Mouse (Mus musculus) CH12.LX (cell line): Measurements from ENCODE around the gene Rab25. TPM values are rescaled to one million over a fixed set of nuclear protein-coding genes. Genes with fewer than 3 reads are reported as not detected.
A peak's percentile ranks its signal among the peaks of the same experiment; 100 is the strongest.

Experiments
- DNase-seq: peaks from one replicate; pipeline ENCODE4 v3.0.0-alpha.2; 2013; ENCODE audit errors: extremely low read depth
- H3K27ac ChIP-seq: 2 replicates; pipeline ENCODE4 v1.5.1; 2012; ENCODE audit warnings: low read depth, mild to moderate bottlenecking, control low read depth, moderate library complexity; ENCODE audit not compliant: insufficient read depth
- H3K27me3 ChIP-seq: replicated peaks from 2 replicates; pipeline ENCODE3; 2012; ENCODE audit warnings: inconsistent platforms
- H3K36me3 ChIP-seq, 2 experiments: replicated peaks in 1 of 2; 2 replicates each; pipeline versions ENCODE3 to v1.6.1; 2012; ENCODE audit warnings: inconsistent platforms in 1 of 2, low read length in 1 of 2, mild to moderate bottlenecking in 1 of 2, mixed read lengths in 1 of 2, moderate library complexity in 1 of 2; ENCODE audit not compliant: control insufficient read depth in 1 of 2, insufficient read depth in 1 of 2
- H3K4me1 ChIP-seq, 2 experiments: 2 replicates each; pipeline ENCODE4 v1.6.1; 2012; ENCODE audit warnings: inconsistent platforms in 1 of 2, moderate library complexity in 1 of 2; ENCODE audit not compliant: insufficient read depth in 2 of 2, control insufficient read depth in 1 of 2
- H3K4me2 ChIP-seq: 2 replicates; pipeline ENCODE4 v1.6.1; 2012; ENCODE audit warnings: low read depth, mild to moderate bottlenecking, control low read depth; ENCODE audit not compliant: poor library complexity, insufficient read depth, severe bottlenecking
- H3K4me3 ChIP-seq, 3 experiments: fragments of 150-350 bp in 1 of 3; sonication (generic) in 1 of 3; replicated peaks in 1 of 3; 2 replicates each; pipeline versions ENCODE3 to v1.5.1; 2011 to 2012; ENCODE audit warnings: low read depth in 2 of 3, low read length in 2 of 3, mild to moderate bottlenecking in 2 of 3, moderate library complexity in 2 of 3, control low read depth in 1 of 3, improper control_type of control experiment in 1 of 3, inconsistent platforms in 1 of 3, mixed read lengths in 1 of 3; ENCODE audit not compliant: poor library complexity in 1 of 3
- H3K79me2 ChIP-seq: replicated peaks from 2 replicates; pipeline ENCODE4 v1.6.1; 2012; ENCODE audit warnings: mild to moderate bottlenecking, moderate library complexity; ENCODE audit not compliant: control insufficient read depth, poor library complexity, insufficient read depth, severe bottlenecking; ENCODE audit errors: extremely low read depth
- H3K9ac ChIP-seq: 2 replicates; pipeline ENCODE4 v1.6.1; 2012; ENCODE audit warnings: low read depth, mild to moderate bottlenecking, control low read depth, moderate library complexity; ENCODE audit not compliant: insufficient read depth
- H3K9me3 ChIP-seq: replicated peaks from 2 replicates; pipeline ENCODE3; 2012; ENCODE audit warnings: low read length, inconsistent platforms, mixed read lengths
- CHD2 ChIP-seq: IDR thresholded peaks from 2 replicates; pipeline ENCODE4 v1.6.1; 2011; ENCODE audit warnings: low read length, improper control_type of control experiment
- GABPA ChIP-seq: IDR thresholded peaks from 2 replicates; pipeline ENCODE4 v1.6.1; 2012; ENCODE audit warnings: low read depth, low read length, improper control_type of control experiment, inconsistent platforms; ENCODE audit not compliant: insufficient replicate concordance
- HCFC1 ChIP-seq: IDR thresholded peaks from 2 replicates; pipeline ENCODE4 v1.6.1; 2012; ENCODE audit warnings: low read depth, mild to moderate bottlenecking, inconsistent platforms, low read length, improper control_type of control experiment
- IRF4 ChIP-seq: IDR thresholded peaks from 2 replicates; pipeline ENCODE4 v1.6.1; 2014; ENCODE audit warnings: low read depth, mild to moderate bottlenecking, inconsistent platforms, low read length, improper control_type of control experiment
- JUN ChIP-seq: IDR thresholded peaks from 2 replicates; pipeline ENCODE4 v1.6.1; 2011; ENCODE audit warnings: low read depth, mild to moderate bottlenecking, low read length, improper control_type of control experiment, moderate library complexity; ENCODE audit not compliant: insufficient read depth
- JUND ChIP-seq: conservative IDR thresholded peaks from 2 replicates; pipeline ENCODE4 v1.6.1; 2011; ENCODE audit warnings: low read depth, low read length, improper control_type of control experiment
- MYC ChIP-seq: IDR thresholded peaks from 2 replicates; pipeline ENCODE4 v1.6.1; 2011; ENCODE audit warnings: low read depth, mild to moderate bottlenecking, improper control_type of control experiment, low read length
- NELFE ChIP-seq: IDR thresholded peaks from 2 replicates; pipeline ENCODE4 v1.6.1; 2011; ENCODE audit warnings: low read depth, low read length, improper control_type of control experiment
- PAX5 ChIP-seq: IDR thresholded peaks from 2 replicates; pipeline ENCODE4 v1.6.1; 2012; ENCODE audit warnings: low read length, inconsistent platforms, mixed read lengths
- RAD21 ChIP-seq: IDR thresholded peaks from 2 replicates; pipeline ENCODE4 v1.6.1; 2011; ENCODE audit warnings: low read depth, mild to moderate bottlenecking, low read length, improper control_type of control experiment, moderate library complexity
- SMC3 ChIP-seq: IDR thresholded peaks from 2 replicates; pipeline ENCODE4 v1.6.1; 2011; ENCODE audit warnings: low read depth, low read length, improper control_type of control experiment
- TCF12 ChIP-seq: IDR thresholded peaks from 2 replicates; pipeline ENCODE4 v1.6.1; 2014; ENCODE audit warnings: low read depth, mild to moderate bottlenecking, inconsistent platforms, low read length, improper control_type of control experiment
- USF2 ChIP-seq: conservative IDR thresholded peaks from 2 replicates; pipeline ENCODE4 v1.6.1; 2011; ENCODE audit warnings: low read depth, low read length, improper control_type of control experiment
- ZC3H11A ChIP-seq: IDR thresholded peaks from 2 replicates; pipeline ENCODE4 v1.6.1; 2012; ENCODE audit warnings: low read depth, mild to moderate bottlenecking, inconsistent platforms, low read length, improper control_type of control experiment
- ZKSCAN1 ChIP-seq: IDR thresholded peaks from 2 replicates; pipeline ENCODE4 v1.6.1; 2012; ENCODE audit warnings: low read depth, inconsistent platforms, low read length, improper control_type of control experiment, borderline replicate concordance
- ZNF384 ChIP-seq: IDR thresholded peaks from 2 replicates; pipeline ENCODE4 v1.6.1; 2012; ENCODE audit warnings: low read depth, low read length, improper control_type of control experiment, inconsistent platforms
- dilution Hi-C: fragments of 300-500 bp; cut with MboI; formaldehyde crosslinking; loops from 2 replicates; pipeline ENCODE4 v1.14.3; 2020; ENCODE audit warnings: low sequenced_read_pairs; ENCODE audit not compliant: extremely low pct_unique_long_range_greater_than_20kb, extremely low pct_ligation_motif_present
- in situ Hi-C: fragments of 300-500 bp; cut with MboI; formaldehyde crosslinking; loops from 3 replicates; pipeline ENCODE4 v1.14.3; 2019; ENCODE audit warnings: low sequenced_read_pairs, low pct_ligation_motif_present, low pct_unique_long_range_greater_than_20kb, mixed read lengths
- polyA plus RNA-seq: library from polyadenylated mRNA; unstranded; fragments of >175 nt; gene quantifications from 2 replicates; pipeline ENCODE4 v1.2.1, GENCODE M21; 2012; ENCODE audit warnings: low read depth; ENCODE audit not compliant: insufficient read length
- total RNA-seq, 2 experiments: library from RNA; depleted of rRNA; stranded (reverse); fragments of 300-350 nt in 1 of 2; fragments of >200 nt in 1 of 2; gene quantifications; 2 replicates each; pipeline ENCODE4 v1.2.3; 2012 to 2014

The Rab25 gene
- total and polyA plus RNA-seq, 3 experiments: 0.79 to 4.1 (median 1.8) TPM

DNA sequence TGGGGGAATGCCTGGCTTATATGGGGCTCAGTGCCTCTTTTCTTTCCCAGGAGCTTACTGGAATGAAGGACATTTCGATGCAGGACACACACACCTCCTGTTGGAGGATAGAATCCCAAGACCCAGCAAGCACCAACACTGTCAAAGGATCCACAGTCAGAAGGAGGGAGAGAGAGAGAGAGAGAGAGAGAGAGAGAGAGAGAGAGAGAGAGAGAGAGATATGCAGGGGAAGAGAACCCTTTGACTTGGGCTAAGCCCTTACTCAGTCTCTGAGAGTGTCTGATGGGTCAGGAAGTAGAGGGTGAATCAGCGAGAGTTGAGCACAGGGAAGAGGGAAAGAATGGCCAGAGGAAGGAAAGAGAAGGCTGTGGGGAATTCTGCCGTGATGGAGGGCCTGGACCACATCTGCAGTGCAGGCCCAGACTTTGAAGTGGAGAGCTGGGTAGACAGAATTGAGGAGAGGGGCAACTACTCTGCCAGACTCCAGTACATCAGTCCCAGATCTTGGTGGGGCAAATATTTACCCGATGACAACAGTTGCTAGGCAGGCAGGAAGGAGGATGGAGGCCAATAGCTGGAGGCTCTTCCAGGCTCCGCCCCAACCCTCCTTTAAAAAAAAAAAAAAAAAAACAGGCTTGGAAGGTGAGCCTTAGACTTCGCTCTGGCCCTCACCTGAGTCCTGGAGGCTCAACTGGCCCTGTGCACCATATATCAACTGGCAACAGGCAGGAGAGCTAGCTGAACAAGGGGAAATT lies 35.8 kb downstream of the Rab25 start:
- peaks cover 31 to 74% of the 10 kb centered on the region in 2 experiments for H3K4me1 ChIP-seq
- 0 out of 2 replicates have a peak, but pooled peaks have one; percentile 21 for TF ChIP-seq TCF12
- no peak for TF ChIP-seq ZC3H11A
- TF ChIP-seq ZNF384: peak; percentile 89
- TF ChIP-seq ZKSCAN1: no peak
- TF ChIP-seq, all 38 proteins: peak for 2
- Histone ChIP-seq H3K27me3 (peaks cover 6% of the 10 kb centered on the region), H3K9ac (no peak overlapping the region), H3K4me2 (no peak overlapping the region), H3K4me3 (no peak overlapping the region), H3K36me3 (no peaks in the 10 kb centered on the region), H3K79me2 (no peaks in the 10 kb centered on the region), H3K9me3 (no peaks in the 10 kb centered on the region), H3K27ac (no peak overlapping the region)
- in situ Hi-C loops (no loop called here), dilution Hi-C loops (no loop called here)
- no peak for DNase-seq

DNA sequence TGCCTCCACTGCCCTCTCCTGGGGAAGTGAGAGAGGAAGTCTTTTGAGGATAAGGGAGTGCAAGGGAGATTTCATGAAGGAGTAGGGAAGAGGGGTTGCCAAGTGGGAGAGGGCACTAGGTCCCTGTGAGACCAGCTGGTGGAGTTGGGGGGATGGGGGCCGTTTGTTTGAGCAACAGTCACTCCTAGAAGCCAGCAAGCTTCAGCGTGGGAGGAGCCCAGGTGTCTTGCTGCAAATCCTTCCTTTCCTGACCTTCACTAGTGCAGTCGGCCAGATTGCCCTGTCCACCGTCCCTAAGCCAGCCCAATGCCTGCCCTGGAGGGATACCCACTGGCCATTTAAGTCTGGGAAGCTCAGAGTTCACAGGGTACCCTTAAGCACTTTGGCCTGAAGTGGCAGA lies 36.5 kb downstream of the Rab25 start:
- Histone ChIP-seq H3K4me1 (peaks cover 34 to 77% of the 10 kb centered on the region in 2 experiments), H3K4me2 (no peak overlapping the region), H3K79me2 (no peaks in the 10 kb centered on the region), H3K4me3 (no peak overlapping the region)
- in situ Hi-C loops (no loop called here), dilution Hi-C loops (no loop called here)
- no peak for DNase-seq
- TF ChIP-seq IRF4: no peak
- no peak for TF ChIP-seq ZKSCAN1
- TF ChIP-seq HCFC1: no peak
- no peak for TF ChIP-seq JUND
- TF ChIP-seq NELFE: no peak
- TF ChIP-seq PAX5: no peak
- TF ChIP-seq JUN: no peak
- TF ChIP-seq RAD21: no peak
- no peak for TF ChIP-seq CHD2
- no peak for TF ChIP-seq GABPA
- TF ChIP-seq MYC: no peak
- TF ChIP-seq SMC3: no peak
- TF ChIP-seq TCF12: no peak
- TF ChIP-seq USF2: no peak
- TF ChIP-seq, all 38 proteins: peak for 0
- Histone ChIP-seq H3K9me3 (no peaks in the 10 kb centered on the region), H3K27ac (no peak overlapping the region), H3K36me3 (no peaks in the 10 kb centered on the region), H3K9ac (no peak overlapping the region), H3K27me3 (peaks cover 6% of the 10 kb centered on the region)
